Mouse (Mus musculus) erythroid progenitor cell, adult 5-6 weeks (primary cell): ENCODE data around the gene Snx10. TPM values are rescaled to one million over a fixed set of nuclear protein-coding genes. Genes with fewer than 3 reads are reported as not detected.

Experiments used
- ATAC-seq: replicated peaks from 2 replicates; pipeline ENCODE4 v1.8.0; 2016; ENCODE audit warnings: moderate number of reproducible peaks, mild to moderate bottlenecking, moderate TSS enrichment, inconsistent platforms; ENCODE audit not compliant: poor library complexity, low FRiP score, severe bottlenecking
- total RNA-seq, 2 experiments: library from RNA; stranded (forward) in 1 of 2; stranded (reverse) in 1 of 2; fragments of 150-400 nt in 1 of 2; fragments of 186-747, 209-891 nt in 1 of 2; gene quantifications; 2 replicates each; pipeline versions ENCODE4 v1.2.3 to v1.2.4; 2015 to 2017; ENCODE audit warnings: low replicate concordance in 2 of 2

The Snx10 gene
- total RNA-seq, 2 experiments from 2014 or later, result 12.0 to 21.4 TPM

DNA sequence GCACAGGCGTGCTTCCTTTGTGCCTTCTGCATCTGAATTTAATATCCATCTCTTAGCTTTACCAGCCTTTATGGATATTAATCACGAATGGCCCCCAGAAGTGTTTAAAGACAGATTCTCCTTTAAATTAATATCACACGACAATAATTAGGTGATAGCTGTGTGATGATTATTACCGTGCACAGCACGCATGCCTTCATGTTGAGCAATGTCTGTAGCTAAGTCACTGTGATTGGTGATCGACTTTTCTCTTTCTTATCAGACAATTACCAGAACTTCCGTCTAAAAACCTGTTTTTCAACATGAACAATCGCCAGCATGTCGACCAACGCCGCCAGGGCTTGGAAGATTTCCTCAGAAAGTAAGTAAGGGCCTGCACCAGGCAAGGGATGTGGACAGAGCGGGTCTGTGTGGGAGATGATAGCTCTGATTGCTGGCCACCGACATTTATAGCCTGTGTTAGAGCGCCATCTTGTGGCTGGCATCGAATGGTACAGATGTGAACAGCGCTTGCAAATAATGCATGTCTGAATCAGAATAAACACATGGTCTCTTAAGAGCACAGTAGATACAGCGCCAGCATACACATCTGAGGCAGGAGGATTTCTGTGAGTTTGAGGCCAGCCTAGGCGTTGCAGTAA lies 56.5 kb downstream of the Snx10 start:
- ATAC-seq, result no peak; the same call in 1 of the 2 replicates

DNA sequence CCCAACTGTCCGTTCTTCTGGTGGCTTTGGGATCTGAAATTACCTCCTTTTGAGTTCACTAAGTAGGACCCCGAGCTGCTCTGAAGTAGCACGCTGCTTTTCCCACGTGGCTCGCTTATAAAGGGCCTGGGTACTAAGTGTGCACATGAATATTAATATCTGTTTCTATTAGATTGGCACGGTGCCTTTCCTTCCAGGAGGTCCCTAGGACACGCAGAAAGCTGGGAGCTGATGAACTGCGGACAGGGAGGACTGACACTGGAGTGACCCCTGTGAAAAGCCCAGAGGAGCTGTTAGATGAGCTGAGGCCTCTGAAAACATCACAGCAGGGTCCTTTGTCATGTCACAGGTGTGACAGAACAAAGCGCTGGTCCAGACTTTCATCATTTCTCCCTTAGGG lies 57.7 kb downstream of the Snx10 start:
- no peak for ATAC-seq

DNA sequence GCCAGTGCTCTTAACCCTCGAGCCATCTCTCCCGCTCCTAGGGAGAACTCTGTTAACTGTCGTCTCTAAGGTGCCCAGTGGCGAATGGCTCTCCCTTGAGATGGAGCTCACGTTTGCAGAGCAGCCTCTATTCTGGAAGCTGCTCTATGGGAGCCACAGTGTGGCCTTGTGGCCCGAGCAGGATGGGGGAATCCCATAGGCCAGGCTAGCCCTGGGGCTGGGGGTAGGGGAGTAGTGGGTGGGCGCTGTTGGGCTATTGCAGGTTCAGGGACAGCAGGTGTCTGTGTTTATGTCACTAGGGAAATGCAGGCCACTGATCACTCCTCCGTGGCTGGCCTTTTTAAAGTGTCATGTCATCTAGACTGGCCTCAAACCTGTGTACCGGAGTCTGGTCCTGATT lies 58.4 kb downstream of the Snx10 start:
- no peak for ATAC-seq

DNA sequence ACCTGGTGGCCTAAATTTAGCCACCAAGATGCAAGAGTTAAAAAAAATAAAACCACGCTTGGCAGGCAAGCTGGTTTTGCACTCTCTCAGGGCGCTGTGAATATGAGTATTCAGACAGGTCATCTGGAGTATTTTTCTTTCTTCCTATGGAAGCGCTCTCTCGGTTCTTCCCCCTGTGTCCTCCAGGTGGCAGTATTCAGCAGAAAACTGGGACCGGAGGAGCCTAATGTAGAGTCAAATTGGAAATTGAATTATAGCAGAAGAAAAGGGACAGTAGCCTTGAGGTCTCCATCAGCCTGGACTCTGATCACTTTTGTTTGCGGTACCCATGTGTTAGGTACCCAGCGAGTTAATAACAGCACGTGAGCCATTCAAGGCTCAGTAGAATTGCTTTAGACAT lies 62.3 kb downstream of the Snx10 start:
- ATAC-seq, result no peak

DNA sequence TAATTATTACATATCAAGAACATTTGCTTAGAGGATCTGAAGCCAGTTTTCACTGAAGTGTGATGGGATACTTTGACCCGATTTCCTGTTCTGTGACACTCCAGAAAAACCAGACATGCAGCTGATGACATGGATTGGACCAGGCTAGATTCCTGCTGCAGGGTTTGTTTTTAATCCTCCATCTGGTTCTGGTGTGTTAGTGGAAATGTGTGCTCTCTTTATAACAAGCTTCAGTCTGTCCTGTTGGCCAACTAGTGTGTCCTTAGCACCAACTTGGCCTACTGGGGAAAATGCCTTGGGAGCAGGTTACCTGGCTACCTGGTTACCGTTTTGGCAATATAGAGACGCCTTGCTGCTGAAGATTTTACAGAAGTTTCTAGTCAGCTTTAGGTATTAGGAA lies 63.6 kb downstream of the Snx10 start:
- no peak for ATAC-seq

DNA sequence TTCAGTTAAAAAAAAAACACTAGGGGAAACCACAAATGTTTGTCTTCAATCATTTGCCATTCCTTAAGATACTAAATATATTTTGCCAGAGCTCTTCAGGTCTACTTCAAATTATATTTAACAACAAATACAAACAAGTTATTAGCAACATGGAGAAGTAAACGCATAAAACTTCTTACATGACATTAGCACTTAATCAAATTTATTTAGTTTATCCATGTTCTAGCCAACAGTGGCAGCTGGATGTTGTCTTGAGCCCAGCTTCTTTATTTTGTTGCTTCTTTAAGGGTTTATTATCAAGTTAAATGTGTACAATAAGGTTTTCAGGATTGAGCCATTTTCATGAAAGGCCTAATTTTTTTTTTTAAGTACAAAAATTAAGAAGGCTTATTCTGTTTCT lies 67.6 kb downstream of the Snx10 start:
- ATAC-seq, result no peak

DNA sequence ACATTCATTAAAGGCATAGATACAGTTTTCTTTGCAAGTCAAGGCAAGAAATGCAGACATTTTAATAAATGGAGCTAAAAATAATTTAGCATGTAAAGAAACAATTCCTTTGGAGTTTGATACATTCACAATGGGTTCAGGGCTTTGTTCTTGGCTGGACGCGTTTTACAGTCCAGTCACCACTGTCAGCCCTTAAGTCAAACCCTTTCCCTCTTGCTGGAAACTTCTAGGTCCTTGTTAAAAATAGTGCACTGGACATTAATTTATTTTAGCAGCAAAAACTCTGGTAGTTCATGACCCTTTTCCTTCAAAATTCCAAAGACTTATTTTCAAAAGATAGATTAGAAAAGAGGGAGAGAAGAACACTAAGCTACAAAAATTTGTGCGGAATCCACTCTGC lies 68.1 kb downstream of the Snx10 start:
- no peak for ATAC-seq

DNA sequence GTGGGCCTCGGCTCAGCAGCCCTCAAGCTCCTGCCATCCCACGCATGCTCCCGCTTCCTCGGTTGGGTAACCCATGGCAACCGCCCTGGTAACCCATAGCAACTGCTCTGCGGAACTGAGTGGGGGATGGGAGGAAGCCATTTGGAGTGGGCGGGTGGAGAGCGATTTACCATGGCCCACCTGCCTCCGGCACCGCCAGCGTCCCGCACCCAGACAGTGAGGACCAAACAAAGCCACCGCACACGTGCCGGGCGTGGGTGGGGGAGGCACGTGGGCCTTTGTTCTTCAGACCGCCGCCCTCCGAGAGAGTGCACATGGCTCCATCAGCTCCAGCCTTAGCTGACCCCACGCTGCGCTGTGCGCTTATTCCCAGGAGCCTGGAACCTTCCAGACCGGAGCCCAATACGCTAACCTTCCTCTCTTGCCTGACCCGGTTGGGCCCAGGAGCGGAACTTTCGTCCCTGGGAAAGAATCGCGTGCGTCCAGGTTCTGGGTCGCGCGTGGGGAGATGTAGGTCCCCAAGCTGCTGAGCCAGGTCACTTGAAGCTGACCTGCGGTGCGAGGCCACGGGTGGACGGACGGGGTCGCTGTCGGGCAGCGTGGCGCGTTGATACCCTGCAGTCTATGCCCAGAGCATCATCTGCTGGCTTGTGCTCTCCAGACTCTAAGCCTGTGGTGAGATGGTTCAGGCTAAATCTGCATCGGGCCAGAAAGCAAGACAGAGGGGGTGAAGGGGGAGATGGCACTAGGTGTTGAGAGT lies 68.8 kb downstream of the Snx10 start:
- 0 out of 2 replicates have a peak, but pooled peaks have one; percentile 34 for ATAC-seq

DNA sequence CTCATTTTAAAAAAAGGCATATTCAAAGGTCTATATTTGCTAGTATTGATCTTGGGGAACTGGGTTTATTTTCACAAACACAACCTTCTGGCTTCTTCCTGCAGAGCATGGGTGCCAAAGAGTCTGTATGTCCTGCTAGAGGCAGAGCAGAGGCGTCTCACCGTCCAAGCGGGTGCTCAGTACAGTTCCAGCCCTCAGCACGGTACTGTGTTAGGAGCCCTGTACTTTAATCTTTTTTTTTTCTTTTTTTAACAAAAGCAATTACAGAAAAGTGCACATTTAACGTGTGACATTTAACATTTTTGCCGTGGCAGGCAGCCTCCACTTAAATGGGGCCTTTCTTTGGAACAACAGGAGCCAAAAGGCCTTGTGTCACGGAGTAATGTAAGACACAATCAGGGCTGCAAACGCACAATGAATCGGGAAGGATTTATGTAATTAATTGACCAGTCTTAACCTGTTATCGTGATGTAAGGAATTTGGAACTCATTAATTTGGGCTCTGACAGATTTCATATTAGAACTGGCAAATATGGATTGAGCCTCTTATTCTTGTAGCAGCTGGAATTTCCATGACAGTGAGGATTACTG lies 69.8 kb downstream of the Snx10 start:
- ATAC-seq, result no peak

DNA sequence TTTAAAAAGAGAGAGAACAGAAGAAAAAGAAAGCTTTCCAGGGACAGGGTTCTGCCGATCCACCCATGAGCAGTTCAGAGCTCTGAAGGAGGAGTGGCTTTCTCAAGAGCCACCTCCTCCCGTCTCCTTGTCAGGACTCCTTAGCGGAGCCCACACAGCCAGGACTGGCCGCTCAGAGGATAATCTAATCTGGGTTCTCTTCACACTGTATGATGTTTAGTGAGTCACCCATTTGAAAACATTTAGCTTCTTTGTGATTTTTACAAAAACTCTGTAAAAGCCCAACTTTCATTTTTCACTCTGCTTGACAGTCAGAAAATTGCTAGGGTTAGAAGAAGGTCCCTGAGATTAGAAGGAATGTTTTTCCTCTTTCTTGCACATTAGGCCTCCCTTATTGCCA lies 70.8 kb downstream of the Snx10 start:
- ATAC-seq, result no peak

DNA sequence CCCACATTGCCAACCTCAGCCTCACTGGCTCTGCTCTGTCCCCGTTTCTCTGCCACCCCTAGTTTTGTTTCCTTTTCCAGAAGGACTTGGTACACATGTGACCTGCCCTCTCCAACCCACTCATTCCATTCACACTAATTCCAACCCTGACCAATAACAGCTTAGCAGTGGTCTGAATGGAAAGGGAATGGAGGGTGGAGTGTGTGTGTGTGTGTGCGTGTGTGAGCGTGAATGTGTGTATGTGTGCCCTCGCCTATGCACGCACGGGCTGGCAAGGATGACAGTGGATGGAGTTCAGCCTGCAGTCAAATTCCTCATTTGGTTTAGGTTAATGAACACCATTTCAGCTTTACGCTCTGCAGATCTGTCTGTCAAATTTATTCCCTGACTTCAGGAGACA lies 74.4 kb downstream of the Snx10 start:
- no peak for ATAC-seq

DNA sequence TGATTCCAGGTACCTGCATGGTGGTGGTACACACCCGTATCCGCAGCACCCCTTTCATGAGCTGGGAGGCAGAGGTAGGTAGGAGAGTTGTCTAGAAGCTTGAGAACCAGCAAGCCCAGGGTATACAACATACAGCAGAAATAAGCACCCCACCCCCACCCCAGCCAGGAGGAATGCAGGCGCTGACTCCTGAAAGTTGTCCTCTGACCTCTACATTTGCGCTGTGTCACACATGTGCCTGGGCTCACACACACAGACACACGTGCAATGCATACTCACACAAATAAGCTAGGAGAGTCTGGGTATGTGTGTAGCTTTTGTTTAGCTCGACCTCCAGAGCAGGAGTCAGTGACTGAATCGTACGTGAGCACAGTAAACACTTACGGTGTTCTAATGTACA lies 76.7 kb downstream of the Snx10 start:
- ATAC-seq, result no peak

DNA sequence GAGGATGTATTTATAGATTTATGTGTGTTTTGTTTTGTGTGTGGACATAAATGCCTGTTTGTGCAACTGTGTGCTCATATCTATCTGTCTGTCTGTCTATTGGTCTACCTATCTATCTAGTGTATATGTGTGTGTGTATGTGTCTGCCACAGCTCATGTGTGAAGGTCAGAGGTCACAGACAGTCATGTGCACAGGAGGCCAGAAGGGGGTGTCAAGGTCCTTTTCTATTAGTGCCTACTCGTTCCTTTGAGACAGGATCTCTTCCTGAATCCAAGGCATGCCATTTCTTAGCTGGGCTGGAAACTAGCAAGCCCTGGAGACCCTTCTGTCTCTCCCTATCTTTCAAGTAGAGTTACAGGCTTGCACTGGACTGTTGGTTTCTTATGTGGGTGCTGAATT lies 78.6 kb downstream of the Snx10 start:
- ATAC-seq, result no peak

DNA sequence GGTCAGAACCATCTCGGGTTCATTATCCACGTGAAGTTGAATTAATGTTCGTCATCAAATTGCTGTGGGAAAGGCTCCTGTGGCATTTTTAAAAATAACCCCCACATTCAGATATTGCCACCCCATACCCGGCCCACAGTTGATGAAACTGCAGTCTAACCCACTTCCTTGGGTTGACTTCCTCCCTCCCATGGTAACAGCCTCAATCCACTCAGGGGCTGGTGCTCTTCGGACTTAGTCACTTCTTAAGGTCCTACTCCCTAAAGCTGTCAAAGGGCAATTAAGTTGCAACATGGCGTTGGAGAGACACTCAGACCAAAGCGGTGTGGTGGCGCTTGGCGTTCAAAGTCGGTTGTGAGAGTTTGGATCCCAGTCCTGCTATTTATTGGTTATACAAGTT lies 80.0 kb downstream of the Snx10 start:
- ATAC-seq, result no peak

DNA sequence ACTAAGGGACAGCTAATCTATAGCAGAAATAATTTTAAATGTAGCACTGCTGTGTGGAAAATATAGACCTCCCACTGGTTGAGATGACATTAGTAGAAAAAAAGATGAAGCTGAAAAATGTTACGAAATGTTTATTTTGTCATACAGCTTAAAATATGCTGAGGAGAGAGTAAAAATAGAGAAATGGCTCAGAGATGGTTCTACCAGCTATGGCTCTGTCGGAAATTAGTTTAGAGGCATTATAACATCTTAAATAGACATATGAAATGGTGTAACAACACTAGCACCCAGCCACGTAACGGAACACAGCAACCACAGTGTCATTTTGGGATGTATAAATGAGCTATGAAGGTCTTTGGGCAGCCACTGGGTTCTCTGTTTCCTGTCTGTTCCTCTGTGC lies 82.5 kb downstream of the Snx10 start:
- no peak for ATAC-seq

DNA sequence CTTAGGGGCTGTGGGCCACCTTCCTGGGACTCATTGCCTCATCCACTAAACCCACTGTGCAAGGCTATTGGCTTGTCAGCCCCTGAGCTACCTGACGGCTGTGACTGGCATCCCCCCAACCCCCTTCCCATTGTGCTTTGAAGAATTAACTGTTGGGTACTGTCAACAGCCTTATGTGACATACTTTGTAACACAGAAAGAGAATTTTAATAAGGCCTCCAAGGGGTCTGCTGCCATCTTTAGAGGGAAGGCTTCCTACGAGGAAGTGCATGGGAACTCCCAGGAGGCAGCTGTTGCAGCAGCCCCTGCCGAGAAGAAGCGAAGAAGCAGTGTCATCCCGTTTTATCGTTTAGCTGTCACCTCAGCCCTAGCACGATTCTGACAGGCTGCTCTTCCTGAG lies 83.1 kb downstream of the Snx10 start:
- ATAC-seq, result no peak

DNA sequence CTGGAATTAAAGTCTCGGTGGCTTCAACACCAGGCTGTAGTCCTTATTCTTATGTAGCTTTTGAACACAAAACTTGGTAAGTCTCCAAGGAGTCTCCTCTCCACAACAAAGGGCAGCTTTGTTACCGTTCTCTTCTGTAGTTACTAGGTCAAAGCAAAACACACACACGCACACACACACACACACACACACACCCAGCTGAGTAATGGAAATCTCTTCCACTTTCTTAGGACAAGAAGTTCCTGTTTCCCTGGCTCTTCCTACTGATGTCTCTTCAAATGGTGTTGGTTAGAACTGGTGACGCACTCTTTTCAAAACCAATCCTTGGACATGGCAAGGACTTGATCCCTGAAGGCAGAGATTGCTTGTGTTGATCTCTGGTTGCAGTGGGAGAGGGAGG lies 87.9 kb downstream of the Snx10 start:
- ATAC-seq, result no peak

DNA sequence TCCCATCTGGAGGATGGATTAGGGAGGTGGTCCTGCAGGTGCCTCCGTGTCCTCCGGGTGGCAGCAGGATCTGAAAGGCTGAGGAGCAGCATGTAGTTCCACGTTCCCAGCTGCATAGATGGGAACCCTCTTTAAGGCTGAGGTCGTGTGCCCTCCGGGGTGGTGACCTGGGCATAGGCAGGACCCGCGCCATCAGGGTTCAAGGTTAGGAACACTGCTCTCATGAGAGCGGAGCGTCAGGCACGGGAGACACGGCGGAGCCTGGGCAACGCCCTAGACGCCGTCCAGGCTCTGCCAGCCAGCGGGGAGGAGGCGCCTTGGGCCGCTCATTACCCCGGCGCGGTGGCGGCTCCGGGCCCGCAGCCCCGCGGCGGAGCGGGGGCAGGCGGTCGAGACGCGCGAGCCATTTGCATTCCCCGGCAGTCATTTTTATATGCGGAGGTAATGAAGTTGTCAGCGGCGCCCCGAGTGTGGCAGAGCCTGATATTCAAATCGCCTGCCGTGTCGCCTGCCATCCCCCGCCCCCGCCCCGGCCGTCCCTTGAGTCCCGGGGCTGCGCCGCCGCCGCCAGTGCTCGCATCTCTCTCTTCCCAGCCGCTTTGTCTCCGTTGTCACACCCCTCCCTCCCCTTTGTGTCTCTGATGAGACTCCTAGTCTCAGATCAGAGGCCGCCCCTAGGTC lies 88.8 kb downstream of the Snx10 start:
- no peak for ATAC-seq

DNA sequence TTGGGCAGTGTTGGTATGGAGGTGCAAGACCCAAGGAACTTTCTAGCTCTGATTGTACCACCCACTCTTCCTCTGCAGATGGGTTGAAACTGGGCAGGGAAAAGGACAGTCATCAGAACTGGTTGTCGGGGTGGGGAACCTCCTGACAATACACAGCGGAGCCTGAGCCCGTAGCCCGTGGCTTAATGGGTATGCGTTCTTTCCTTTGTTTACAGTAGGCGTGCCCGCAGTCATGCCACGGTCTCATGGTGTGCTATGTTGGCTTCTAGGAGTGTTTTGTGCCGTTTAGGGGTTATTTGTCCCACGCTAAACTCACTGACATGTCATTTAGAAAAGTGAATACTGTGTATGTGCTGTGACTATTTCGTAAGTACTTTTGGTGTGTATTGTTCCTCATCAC lies 90.0 kb downstream of the Snx10 start:
- ATAC-seq, result no peak

DNA sequence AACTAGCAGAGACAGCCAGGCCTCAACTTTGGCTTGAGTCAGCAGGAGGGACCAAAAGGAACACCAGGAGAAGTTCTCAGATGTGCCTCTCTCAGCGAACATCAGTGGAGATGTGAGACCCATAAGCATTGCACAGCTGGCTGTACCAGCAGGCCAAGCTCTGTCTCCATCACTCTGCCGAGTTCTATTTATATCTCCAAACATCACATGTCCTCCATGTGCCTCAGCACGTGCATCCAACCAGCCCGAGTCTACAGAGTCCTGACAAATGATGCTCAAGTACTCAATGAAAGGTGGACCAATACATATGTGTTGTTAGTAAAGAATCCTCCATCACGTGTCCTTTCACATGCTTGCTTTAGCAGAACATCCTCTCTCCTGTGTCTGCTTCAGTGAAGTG lies 103.1 kb downstream of the Snx10 start:
- no peak for ATAC-seq

DNA sequence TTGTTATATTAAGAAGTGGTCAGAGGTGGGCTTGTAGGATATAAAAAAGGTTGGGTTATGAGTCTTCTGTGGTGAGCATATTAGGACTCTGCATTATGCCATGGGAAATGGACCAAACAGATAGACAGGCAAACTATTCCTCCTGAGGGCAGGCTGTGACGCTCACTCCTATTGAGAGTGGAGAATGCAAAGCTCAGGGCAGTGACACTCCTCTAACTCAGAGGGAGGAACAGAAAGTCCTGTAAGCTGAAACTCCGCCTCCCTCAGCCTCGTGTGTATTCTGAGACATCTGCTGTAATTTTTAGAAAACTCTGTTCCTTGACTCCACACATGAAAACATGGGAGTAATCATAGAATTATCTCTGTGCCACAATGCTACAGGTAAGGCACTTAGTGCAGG lies 106.0 kb downstream of the Snx10 start:
- no peak for ATAC-seq
